Mouse (Mus musculus): ENCODE measurements around the gene Etfa. TPM values are rescaled to one million over a fixed set of nuclear protein-coding genes. Genes with fewer than 3 reads are reported as not detected.

The Etfa gene
- polyA plus RNA-seq, 1 experiment from 2014 or later, result 225 TPM

DNA sequence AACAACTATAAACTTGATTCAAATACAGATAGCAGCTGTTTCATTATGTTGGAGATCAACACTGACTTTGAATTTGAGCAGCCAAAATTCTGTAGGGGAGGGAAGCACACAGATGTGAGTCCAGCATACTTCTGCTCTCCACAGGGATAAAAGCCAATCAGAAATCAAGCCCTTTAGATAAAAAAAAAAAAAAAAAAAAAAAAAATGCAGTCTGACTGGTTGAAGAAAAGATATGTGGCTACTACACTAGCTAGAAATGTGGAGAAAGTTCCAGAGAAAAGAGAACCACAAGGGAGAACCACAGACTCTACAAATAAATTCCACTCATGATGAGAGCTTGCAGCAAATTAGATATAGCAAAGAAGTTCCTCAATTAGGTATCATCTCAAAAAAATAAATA, 33.3 kb downstream of the Etfa start:
- DNase-seq (ENCODE audit: low spot score), result no peak
- ATAC-seq (replicated peaks; ENCODE audit: low FRiP score, low TSS enrichment, low read depth), result no peak

GRCm38 (mm10) chr9:55476084-55476483, 36.0 kb downstream of the Etfa start:
- H3K9ac ChIP-seq (ENCODE audit: low read length), result no peak overlapping the region
- ATAC-seq (replicated peaks; ENCODE audit: low FRiP score, low TSS enrichment, low read depth) (no peak), DNase-seq (ENCODE audit: low spot score) (no peak)
- peaks cover 17% of the 10 kb centered on the region for H3K36me3 ChIP-seq (ENCODE audit: control insufficient read depth, insufficient read depth, low read length)
- no peak overlapping the region for H3K4me3 ChIP-seq (ENCODE audit: low read depth, low read length)
- 66% methylated on average over 1 of the region's 1 CpGs for WGBS
- no peaks in the 10 kb centered on the region for H3K9me3 ChIP-seq (ENCODE audit: control insufficient read depth, low read length)
- no peak overlapping the region for H3K4me2 ChIP-seq (ENCODE audit: low read length)
- no peaks in the 10 kb centered on the region for H3K4me1 ChIP-seq (replicated peaks; ENCODE audit: control insufficient read depth, insufficient read depth, low read length)
- H3K27ac ChIP-seq (ENCODE audit: low read depth), result no peak overlapping the region
- H3K27me3 ChIP-seq (replicated peaks; ENCODE audit: control insufficient read depth, insufficient read depth, low read length), result no peaks in the 10 kb centered on the region

More for the DNA sequence above, 33.3 kb downstream of the Etfa start:
- H3K9me3 ChIP-seq (ENCODE audit: control insufficient read depth, low read length), result no peaks in the 10 kb centered on the region
- H3K27me3 ChIP-seq (replicated peaks; ENCODE audit: control insufficient read depth, insufficient read depth, low read length), result no peaks in the 10 kb centered on the region
- H3K4me2 ChIP-seq (ENCODE audit: low read length), result no peak overlapping the region
- H3K4me1 ChIP-seq (replicated peaks; ENCODE audit: control insufficient read depth, insufficient read depth, low read length), result no peaks in the 10 kb centered on the region
- H3K4me3 ChIP-seq (ENCODE audit: low read depth, low read length), result no peak overlapping the region
- no peak overlapping the region for H3K9ac ChIP-seq (ENCODE audit: low read length)
- peaks cover 29% of the 10 kb centered on the region for H3K36me3 ChIP-seq (ENCODE audit: control insufficient read depth, insufficient read depth, low read length)
- no peak overlapping the region for H3K27ac ChIP-seq (ENCODE audit: low read depth)

- Histone ChIP-seq H3K27me3 (replicated peaks; ENCODE audit: control insufficient read depth, insufficient read depth, low read length) (no peaks in the 10 kb centered on the region), H3K27ac (ENCODE audit: low read depth) (no peak overlapping the region), H3K4me3 (ENCODE audit: low read depth, low read length) (no peak overlapping the region), H3K9ac (ENCODE audit: low read length) (no peak overlapping the region), H3K4me2 (ENCODE audit: low read length) (no peak overlapping the region), H3K4me1 (replicated peaks; ENCODE audit: control insufficient read depth, insufficient read depth, low read length) (no peaks in the 10 kb centered on the region), H3K36me3 (ENCODE audit: control insufficient read depth, insufficient read depth, low read length) (peaks cover 12% of the 10 kb centered on the region), H3K9me3 (ENCODE audit: control insufficient read depth, low read length) (no peaks in the 10 kb centered on the region)
- ATAC-seq (replicated peaks; ENCODE audit: low FRiP score, low TSS enrichment, low read depth) (no peak), DNase-seq (ENCODE audit: low spot score) (no peak)
- 50% methylated on average over 1 of the region's 1 CpGs for WGBS
Measured at GRCm38 (mm10) chr9:55468397-55468796, 43.6 kb downstream of the Etfa start.

DNA sequence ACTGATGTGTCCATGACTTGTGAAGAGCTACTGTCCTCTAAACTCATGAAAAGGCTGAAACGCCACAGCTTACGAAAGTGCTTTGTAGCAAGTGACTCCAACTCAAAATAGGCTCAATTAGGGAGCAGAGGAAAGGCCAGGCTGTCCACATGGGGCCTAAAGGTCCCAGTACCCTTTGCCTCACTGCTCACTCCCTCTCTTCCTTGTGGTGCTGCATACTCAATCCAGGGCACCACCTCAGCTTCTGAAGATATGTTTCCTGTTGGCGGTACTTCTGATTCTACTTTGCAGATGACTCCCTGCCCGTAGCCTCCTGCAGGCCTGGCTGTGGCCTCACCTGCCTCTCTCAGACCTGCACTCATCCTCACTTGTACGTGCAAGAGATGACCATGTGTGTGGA, 58.7 kb downstream of the Etfa start:
- WGBS, result 87% methylated on average over 5 of the region's 5 CpGs
- H3K27me3 ChIP-seq (replicated peaks; ENCODE audit: control insufficient read depth, insufficient read depth, low read length), result no peaks in the 10 kb centered on the region

DNA sequence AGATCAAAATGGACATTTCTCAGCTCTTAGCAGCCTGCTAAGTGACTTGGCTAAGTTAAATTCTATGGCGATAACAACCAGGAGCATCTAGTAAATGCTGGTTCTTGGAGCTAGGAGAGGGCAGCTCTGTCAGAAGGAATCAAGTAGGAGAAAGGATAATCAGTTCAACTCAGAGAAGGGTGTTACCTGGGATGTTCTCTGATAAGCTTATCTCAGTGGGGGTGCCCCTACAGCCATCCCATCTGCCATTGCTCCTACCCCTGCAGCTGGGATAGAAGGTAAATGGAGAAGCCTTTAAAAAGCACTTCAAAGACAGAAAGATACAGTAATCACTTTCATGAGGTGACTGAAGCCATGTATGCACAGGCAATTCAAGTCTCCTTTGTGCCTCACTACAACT, 59.1 kb downstream of the Etfa start:
- H3K4me2 ChIP-seq (ENCODE audit: low read length), result no peak overlapping the region
- H3K36me3 ChIP-seq (ENCODE audit: control insufficient read depth, insufficient read depth, low read length), result peaks cover 22% of the 10 kb centered on the region
- WGBS, result 95% methylated on average over 1 of the region's 1 CpGs
- no peaks in the 10 kb centered on the region for H3K9me3 ChIP-seq (ENCODE audit: control insufficient read depth, low read length)
- no peaks in the 10 kb centered on the region for H3K27me3 ChIP-seq (replicated peaks; ENCODE audit: control insufficient read depth, insufficient read depth, low read length)
- DNase-seq (ENCODE audit: low spot score), result no peak
- no peak for ATAC-seq (replicated peaks; ENCODE audit: low FRiP score, low TSS enrichment, low read depth)
- H3K4me3 ChIP-seq (ENCODE audit: low read depth, low read length), result no peak overlapping the region
- no peaks in the 10 kb centered on the region for H3K4me1 ChIP-seq (replicated peaks; ENCODE audit: control insufficient read depth, insufficient read depth, low read length)
- H3K9ac ChIP-seq (ENCODE audit: low read length), result no peak overlapping the region
- H3K27ac ChIP-seq (ENCODE audit: low read depth), result no peak overlapping the region

More for the DNA sequence above, 58.7 kb downstream of the Etfa start:
- no peak overlapping the region for H3K9ac ChIP-seq (ENCODE audit: low read length)
- no peaks in the 10 kb centered on the region for H3K9me3 ChIP-seq (ENCODE audit: control insufficient read depth, low read length)
- DNase-seq (ENCODE audit: low spot score) (no peak), ATAC-seq (replicated peaks; ENCODE audit: low FRiP score, low TSS enrichment, low read depth) (no peak)
- H3K4me3 ChIP-seq (ENCODE audit: low read depth, low read length), result no peak overlapping the region
- H3K4me2 ChIP-seq (ENCODE audit: low read length), result no peak overlapping the region
- H3K27ac ChIP-seq (ENCODE audit: low read depth), result no peak overlapping the region
- no peaks in the 10 kb centered on the region for H3K4me1 ChIP-seq (replicated peaks; ENCODE audit: control insufficient read depth, insufficient read depth, low read length)
- H3K36me3 ChIP-seq (ENCODE audit: control insufficient read depth, insufficient read depth, low read length), result peaks cover 22% of the 10 kb centered on the region

DNA sequence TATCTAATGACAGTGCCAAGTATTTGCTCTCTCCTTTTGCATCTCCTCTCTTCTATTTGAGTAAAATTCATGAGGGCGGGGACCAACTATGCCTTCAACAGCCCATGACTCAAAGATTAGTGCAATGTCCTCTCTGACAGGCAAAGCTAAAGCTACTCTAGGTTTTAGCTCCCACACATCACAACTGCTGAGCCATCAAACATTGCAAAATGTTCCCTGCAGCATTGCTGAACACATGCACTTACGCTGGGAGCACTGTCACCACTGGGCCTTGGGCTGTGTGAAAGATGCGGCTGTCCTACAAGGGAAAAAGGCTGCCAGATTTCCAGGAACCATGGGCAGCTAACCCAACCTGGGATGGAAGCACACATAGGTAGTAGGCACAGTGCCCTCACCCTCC, 60.6 kb downstream of the Etfa start:
- H3K4me1 ChIP-seq (replicated peaks; ENCODE audit: control insufficient read depth, insufficient read depth, low read length), result no peaks in the 10 kb centered on the region
- ATAC-seq (replicated peaks; ENCODE audit: low FRiP score, low TSS enrichment, low read depth), result no peak

DNA sequence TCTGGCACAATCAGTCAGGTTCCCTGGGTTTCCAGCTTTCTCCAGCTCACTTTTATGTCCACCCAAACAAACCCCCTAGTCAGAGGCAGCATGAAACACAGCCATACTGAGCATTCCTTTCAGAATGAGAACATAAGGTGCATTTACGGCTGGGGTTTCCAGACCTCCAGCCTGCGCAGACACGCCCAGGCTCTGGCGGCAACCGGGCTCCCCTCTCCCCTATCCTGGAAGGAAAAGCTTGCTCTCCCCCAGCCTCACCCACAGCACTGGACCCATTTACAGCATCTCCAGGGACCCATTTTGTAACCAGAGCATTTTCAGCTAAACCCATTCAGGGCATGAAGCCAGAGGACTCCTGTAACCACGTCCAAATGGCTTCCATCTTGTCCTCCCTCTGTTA, 62.0 kb downstream of the Etfa start:
- DNase-seq (ENCODE audit: low spot score), result no peak
- no peak overlapping the region for H3K27ac ChIP-seq (ENCODE audit: low read depth)
- no peaks in the 10 kb centered on the region for H3K27me3 ChIP-seq (replicated peaks; ENCODE audit: control insufficient read depth, insufficient read depth, low read length)
- H3K36me3 ChIP-seq (ENCODE audit: control insufficient read depth, insufficient read depth, low read length), result peaks cover 9% of the 10 kb centered on the region
- ATAC-seq (replicated peaks; ENCODE audit: low FRiP score, low TSS enrichment, low read depth), result no peak
- 76% methylated on average over 6 of the region's 6 CpGs for WGBS
- no peaks in the 10 kb centered on the region for H3K4me1 ChIP-seq (replicated peaks; ENCODE audit: control insufficient read depth, insufficient read depth, low read length)
- H3K9me3 ChIP-seq (ENCODE audit: control insufficient read depth, low read length), result no peaks in the 10 kb centered on the region
- H3K9ac ChIP-seq (ENCODE audit: low read length), result no peak overlapping the region
- H3K4me2 ChIP-seq (ENCODE audit: low read length), result no peak overlapping the region
- H3K4me3 ChIP-seq (ENCODE audit: low read depth, low read length), result no peak overlapping the region

More for the DNA sequence above, 60.6 kb downstream of the Etfa start:
- no peak for DNase-seq (ENCODE audit: low spot score)
- 92% methylated on average over 3 of the region's 3 CpGs for WGBS
- Histone ChIP-seq H3K9me3 (ENCODE audit: control insufficient read depth, low read length) (no peaks in the 10 kb centered on the region), H3K4me3 (ENCODE audit: low read depth, low read length) (no peak overlapping the region), H3K27ac (ENCODE audit: low read depth) (no peak overlapping the region), H3K4me2 (ENCODE audit: low read length) (no peak overlapping the region), H3K36me3 (ENCODE audit: control insufficient read depth, insufficient read depth, low read length) (peaks cover 22% of the 10 kb centered on the region), H3K9ac (ENCODE audit: low read length) (no peak overlapping the region), H3K27me3 (replicated peaks; ENCODE audit: control insufficient read depth, insufficient read depth, low read length) (no peaks in the 10 kb centered on the region)

GRCm38 (mm10) chr9:55449108-55449507, 62.9 kb downstream of the Etfa start:
- no peak for DNase-seq (ENCODE audit: low spot score)
- Histone ChIP-seq H3K4me1 (replicated peaks; ENCODE audit: control insufficient read depth, insufficient read depth, low read length) (no peaks in the 10 kb centered on the region), H3K4me3 (ENCODE audit: low read depth, low read length) (no peak overlapping the region), H3K9ac (ENCODE audit: low read length) (no peak overlapping the region), H3K4me2 (ENCODE audit: low read length) (no peak overlapping the region), H3K27ac (ENCODE audit: low read depth) (no peak overlapping the region), H3K27me3 (replicated peaks; ENCODE audit: control insufficient read depth, insufficient read depth, low read length) (no peaks in the 10 kb centered on the region), H3K36me3 (ENCODE audit: control insufficient read depth, insufficient read depth, low read length) (peaks cover 7% of the 10 kb centered on the region), H3K9me3 (ENCODE audit: control insufficient read depth, low read length) (no peaks in the 10 kb centered on the region)
- no peak for ATAC-seq (replicated peaks; ENCODE audit: low FRiP score, low TSS enrichment, low read depth)
- WGBS, result 79% methylated on average over 1 of the region's 1 CpGs

DNA sequence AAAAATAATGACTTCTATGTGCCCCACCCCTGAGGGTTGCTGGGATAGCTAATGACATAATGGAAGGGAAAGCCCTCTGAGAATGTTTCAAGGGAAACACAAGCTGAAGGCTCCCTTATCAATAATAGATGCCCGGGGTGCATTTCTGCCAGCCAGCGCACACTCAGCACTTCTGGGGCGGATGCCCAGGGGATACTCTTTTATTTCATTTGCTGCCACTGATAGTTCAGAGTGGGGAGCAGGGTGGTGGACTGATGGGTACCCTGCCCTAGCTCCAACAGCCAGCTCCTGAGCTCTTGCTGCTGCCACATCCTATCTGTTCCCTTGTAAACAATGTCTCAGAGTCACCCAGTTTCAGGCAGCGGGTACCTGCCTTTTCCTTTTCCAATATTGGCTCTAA, 64.5 kb downstream of the Etfa start:
- H3K9me3 ChIP-seq (ENCODE audit: control insufficient read depth, low read length), result no peaks in the 10 kb centered on the region
- ATAC-seq (replicated peaks; ENCODE audit: low FRiP score, low TSS enrichment, low read depth) (no peak), DNase-seq (ENCODE audit: low spot score) (no peak)
- no peaks in the 10 kb centered on the region for H3K4me1 ChIP-seq (replicated peaks; ENCODE audit: control insufficient read depth, insufficient read depth, low read length)
- no peak overlapping the region for H3K27ac ChIP-seq (ENCODE audit: low read depth)
- no peak overlapping the region for H3K4me3 ChIP-seq (ENCODE audit: low read depth, low read length)
- H3K4me2 ChIP-seq (ENCODE audit: low read length), result no peak overlapping the region
- no peaks in the 10 kb centered on the region for H3K27me3 ChIP-seq (replicated peaks; ENCODE audit: control insufficient read depth, insufficient read depth, low read length)
- 81% methylated on average over 4 of the region's 4 CpGs for WGBS
- no peaks in the 10 kb centered on the region for H3K36me3 ChIP-seq (ENCODE audit: control insufficient read depth, insufficient read depth, low read length)
- no peak overlapping the region for H3K9ac ChIP-seq (ENCODE audit: low read length)

Measured in intestine, embryonic 14.5 days (tissue).